Mouse (Mus musculus) limb, embryonic 10.5 days (tissue): Measurements from ENCODE around the gene Lrch1. TPM values are rescaled to one million over a fixed set of nuclear protein-coding genes. Genes with fewer than 3 reads are reported as not detected.
A peak's percentile ranks its signal among the peaks of the same experiment; 100 is the strongest.

Experiments used
- DNase-seq: peaks from one replicate; pipeline ENCODE4 v3.0.0-alpha.2; 2017; ENCODE audit warnings: low spot score
- H3K27ac ChIP-seq: fragments of 300-500 bp; sonication (generic); 2 replicates; pipeline ENCODE4 v1.5.1; 2016; ENCODE audit warnings: mild to moderate bottlenecking
- H3K27me3 ChIP-seq: fragments of 300-500 bp; sonication (generic); 2 replicates; pipeline ENCODE4 v1.6.1; 2016; ENCODE audit warnings: low read depth, mild to moderate bottlenecking; ENCODE audit not compliant: poor library complexity, severe bottlenecking
- H3K36me3 ChIP-seq: fragments of 300-500 bp; sonication (generic); 2 replicates; pipeline ENCODE4 v1.6.1; 2016; ENCODE audit warnings: mild to moderate bottlenecking, moderate library complexity
- H3K4me1 ChIP-seq: fragments of 300-500 bp; sonication (generic); 2 replicates; pipeline ENCODE4 v1.6.1; 2016
- H3K4me3 ChIP-seq: fragments of 300-500 bp; sonication (generic); 2 replicates; pipeline ENCODE4 v1.5.1; 2016; ENCODE audit warnings: mild to moderate bottlenecking, moderate library complexity
- H3K9me3 ChIP-seq: fragments of 300-500 bp; sonication (generic); replicated peaks from 2 replicates; pipeline ENCODE4 v1.6.1; 2016; ENCODE audit warnings: mild to moderate bottlenecking
- WGBS: fragments of 180-500 bp; shearing (Covaris S2); methylation state at CpG from one replicate; pipeline ENCODE4 v1.1.7; 2016; 5-methylcytosine and 5-hydroxymethylcytosine counted together
- polyA plus RNA-seq: library from polyadenylated mRNA; unstranded; fragments of >200 nt; fragmentation: Nextera tagmentation; extraction: Ambion mirVana; gene quantifications from 2 replicates; pipeline ENCODE4 v1.2.1, GENCODE M21; 2016

Gene Lrch1
- polyA plus RNA-seq, 1 experiment from 2014 or later, result 9.9 TPM

DNA sequence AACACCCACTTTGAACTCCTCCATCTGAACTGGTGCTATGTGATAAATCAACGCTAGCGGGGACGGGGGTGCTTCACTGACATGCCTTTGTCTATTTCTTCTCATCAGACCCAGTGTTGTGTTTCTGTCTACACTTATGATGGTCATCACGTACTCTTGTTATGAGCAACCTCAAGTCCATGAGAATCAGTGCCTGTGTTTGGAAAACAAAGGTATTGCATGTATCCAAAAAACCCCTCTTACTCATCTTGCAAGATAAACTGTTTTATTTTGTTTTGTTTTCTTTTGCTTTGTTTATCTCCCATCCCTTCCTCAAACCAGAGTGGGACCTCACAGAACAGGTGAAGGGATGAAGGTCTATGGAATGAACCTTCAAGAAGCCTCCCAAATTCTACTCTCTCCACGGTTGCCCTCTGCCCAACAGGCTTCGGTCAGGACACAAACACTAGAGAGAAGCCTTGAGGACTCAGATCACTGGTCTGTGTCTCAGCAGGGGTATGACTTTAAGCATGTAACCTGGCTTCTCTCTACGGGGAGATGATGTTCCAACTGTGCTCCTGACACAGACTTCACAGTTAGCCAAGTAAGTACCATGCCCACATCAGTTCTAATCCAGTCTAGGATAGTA is 3.4 kb downstream of the Lrch1 start:
- no peaks in the 10 kb centered on the region for H3K27me3 ChIP-seq
- DNase-seq, result no peak
- WGBS, result 94% methylated on average over 7 of the region's 7 CpGs
- peaks cover 7% of the 10 kb centered on the region; the same call in 1 of the 2 replicates for H3K36me3 ChIP-seq
- no peaks in the 10 kb centered on the region for H3K9me3 ChIP-seq
- H3K27ac ChIP-seq, result no peak overlapping the region
- H3K4me3 ChIP-seq, result no peak overlapping the region
- H3K4me1 ChIP-seq, result peaks cover 21% of the 10 kb centered on the region

DNA sequence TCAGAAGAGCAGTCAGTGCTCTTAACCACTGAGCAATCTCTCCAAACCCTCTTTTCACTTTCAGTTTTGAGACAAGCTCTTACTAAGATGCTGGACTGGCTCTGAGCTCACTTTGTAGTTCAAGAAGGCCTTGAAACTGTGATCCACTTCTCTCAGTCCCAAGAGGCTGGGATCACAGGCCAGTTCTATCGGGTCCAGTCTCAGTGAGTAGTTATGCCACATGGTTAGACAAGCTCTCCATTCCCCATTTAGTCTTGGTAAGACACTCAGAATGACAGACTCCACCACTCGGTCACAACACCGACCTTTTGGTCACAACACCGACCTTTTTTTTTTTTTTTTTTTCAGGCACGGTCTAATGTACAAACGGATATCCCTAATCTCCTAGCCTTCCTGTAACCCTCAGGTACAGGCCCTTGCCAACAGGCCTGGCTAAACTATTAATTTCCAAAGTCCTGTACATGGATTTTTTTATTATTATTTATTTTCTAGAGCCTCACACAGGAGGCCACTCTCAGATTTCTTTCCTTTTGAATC is 4.0 kb downstream of the Lrch1 start:
- Histone ChIP-seq H3K27me3 (no peaks in the 10 kb centered on the region), H3K4me3 (no peak overlapping the region), H3K4me1 (peaks cover 21% of the 10 kb centered on the region), H3K27ac (no peak overlapping the region), H3K36me3 (peaks cover 7% of the 10 kb centered on the region; the same call in 1 of the 2 replicates), H3K9me3 (no peaks in the 10 kb centered on the region)
- no peak for DNase-seq
- 89% methylated on average over 6 of the region's 6 CpGs for WGBS

DNA sequence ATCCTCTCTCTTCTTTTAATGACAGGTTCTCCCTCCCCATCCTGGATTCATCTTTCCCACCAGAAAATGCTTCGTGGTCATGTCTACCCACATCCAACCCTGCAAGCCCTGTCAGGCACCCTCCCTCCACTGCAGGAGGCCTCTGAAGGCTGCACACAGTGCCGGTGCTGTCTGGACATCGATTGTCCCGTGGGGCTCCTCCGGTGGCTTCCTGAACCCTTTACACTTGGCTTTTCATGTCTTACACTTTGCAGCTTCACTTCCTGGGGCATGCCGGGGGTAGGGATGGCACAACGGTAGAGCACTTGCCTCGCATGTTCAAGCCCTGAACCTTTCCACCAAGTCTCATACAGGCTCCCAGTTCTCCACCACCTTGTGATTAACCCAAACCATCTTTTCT is 4.7 kb downstream of the Lrch1 start:
- no peaks in the 10 kb centered on the region for H3K27me3 ChIP-seq
- no peaks in the 10 kb centered on the region for H3K9me3 ChIP-seq
- H3K27ac ChIP-seq, result no peak overlapping the region
- H3K4me1 ChIP-seq, result peaks cover 18% of the 10 kb centered on the region
- H3K36me3 ChIP-seq, result peaks cover 7% of the 10 kb centered on the region; the same call in 1 of the 2 replicates
- 65% methylated on average over 8 of the region's 8 CpGs for WGBS
- no peak for DNase-seq
- H3K4me3 ChIP-seq, result no peak overlapping the region

DNA sequence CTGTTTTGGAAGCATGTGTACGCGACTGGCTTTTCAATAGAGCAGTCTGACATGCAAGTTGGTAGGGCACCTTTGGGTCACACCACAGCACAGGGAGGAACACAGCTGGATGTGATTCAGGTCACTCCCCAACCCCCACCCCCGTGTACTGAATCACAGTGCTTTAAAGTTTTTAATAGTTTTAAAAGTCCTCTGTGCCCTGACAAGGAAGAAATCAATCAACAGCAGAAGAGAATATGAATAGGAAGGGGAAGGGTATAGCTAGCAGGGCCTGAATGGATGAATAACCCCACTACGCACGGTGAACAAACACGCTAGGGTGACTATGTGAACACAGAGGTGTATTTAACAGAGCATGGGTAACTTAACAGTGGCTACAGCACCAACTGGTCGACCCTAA is 6.1 kb downstream of the Lrch1 start:
- DNase-seq, result no peak
- Histone ChIP-seq H3K4me3 (no peak overlapping the region), H3K4me1 (peaks cover 10% of the 10 kb centered on the region), H3K27me3 (no peaks in the 10 kb centered on the region), H3K36me3 (peaks cover 7% of the 10 kb centered on the region; the same call in 1 of the 2 replicates), H3K9me3 (no peaks in the 10 kb centered on the region), H3K27ac (no peak overlapping the region)
- 82% methylated on average over 7 of the region's 7 CpGs for WGBS

DNA sequence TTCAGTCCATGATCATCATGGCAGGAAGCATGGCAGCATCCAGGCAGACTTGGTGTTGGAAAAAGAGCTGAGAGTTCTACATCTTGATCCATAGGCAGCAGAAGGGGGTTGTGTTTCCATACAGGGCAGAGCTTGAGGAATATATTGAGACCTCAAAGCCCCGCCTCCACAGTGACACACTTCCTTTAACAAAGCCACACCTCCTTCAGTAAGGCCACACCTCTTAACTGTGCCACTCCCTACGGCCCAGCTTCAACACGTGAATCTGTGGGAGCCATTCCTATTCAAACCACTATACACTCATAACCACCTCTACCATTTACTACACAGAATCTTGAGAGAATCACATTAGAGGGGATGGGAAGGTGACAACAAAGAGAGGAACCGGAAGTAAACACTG is 6.9 kb downstream of the Lrch1 start:
- peaks cover 2% of the 10 kb centered on the region for H3K4me1 ChIP-seq
- no peaks in the 10 kb centered on the region for H3K27me3 ChIP-seq
- peaks cover 7% of the 10 kb centered on the region; the same call in 1 of the 2 replicates for H3K36me3 ChIP-seq
- DNase-seq, result no peak
- H3K27ac ChIP-seq, result no peak overlapping the region
- no peaks in the 10 kb centered on the region for H3K9me3 ChIP-seq
- 92% methylated on average over 4 of the region's 4 CpGs for WGBS
- no peak overlapping the region for H3K4me3 ChIP-seq

DNA sequence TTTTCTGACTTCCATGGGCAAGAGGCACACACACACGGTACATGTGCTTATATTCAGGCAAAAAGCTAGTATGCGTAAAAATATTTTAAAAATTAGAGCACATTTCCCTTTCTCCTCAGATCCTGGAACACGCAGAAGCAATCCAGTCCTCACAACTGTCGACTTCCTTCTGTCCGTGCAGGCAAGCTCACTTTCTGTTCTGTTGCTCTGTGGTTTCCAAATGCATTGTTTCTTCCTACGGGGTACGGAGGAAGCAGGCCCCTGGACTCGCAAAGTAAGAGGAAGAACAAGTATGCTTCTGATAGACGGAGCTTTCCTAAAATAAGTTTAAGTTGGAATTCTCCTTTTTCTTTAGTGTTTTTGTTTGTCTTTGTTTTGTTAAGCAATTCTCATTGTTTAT is 8.3 kb downstream of the Lrch1 start:
- Histone ChIP-seq H3K27me3 (no peaks in the 10 kb centered on the region), H3K36me3 (peaks cover 7% of the 10 kb centered on the region; the same call in 1 of the 2 replicates), H3K9me3 (no peaks in the 10 kb centered on the region), H3K4me1 (peaks cover 3% of the 10 kb centered on the region), H3K4me3 (no peak overlapping the region), H3K27ac (no peak overlapping the region)
- no peak for DNase-seq
- 90% methylated on average over 9 of the region's 9 CpGs for WGBS

DNA sequence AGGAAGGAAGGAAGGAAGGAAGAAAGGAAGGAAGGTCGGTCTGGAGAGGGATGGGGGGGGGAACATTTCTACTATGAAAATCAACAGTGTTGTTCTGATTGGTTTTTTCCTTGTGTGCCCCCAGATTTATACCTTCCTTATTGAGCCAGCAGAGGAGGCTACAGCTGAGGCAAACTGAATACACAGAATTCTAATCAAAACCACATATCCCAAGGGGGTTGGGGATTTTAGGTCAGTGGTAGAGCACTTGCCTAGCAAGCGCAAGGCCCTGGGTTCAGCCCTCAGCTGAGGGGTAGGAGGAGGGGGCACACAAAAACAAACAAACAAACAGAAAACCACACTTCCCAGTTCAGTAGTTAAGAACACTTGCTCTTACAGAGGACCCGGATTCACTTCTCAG is 8.8 kb downstream of the Lrch1 start:
- Histone ChIP-seq H3K4me3 (no peak overlapping the region), H3K4me1 (peaks cover 7% of the 10 kb centered on the region), H3K27me3 (no peaks in the 10 kb centered on the region), H3K9me3 (no peaks in the 10 kb centered on the region), H3K36me3 (peaks cover 7% of the 10 kb centered on the region; the same call in 1 of the 2 replicates), H3K27ac (no peak overlapping the region)
- 88% methylated on average over 3 of the region's 3 CpGs for WGBS
- no peak for DNase-seq

DNA sequence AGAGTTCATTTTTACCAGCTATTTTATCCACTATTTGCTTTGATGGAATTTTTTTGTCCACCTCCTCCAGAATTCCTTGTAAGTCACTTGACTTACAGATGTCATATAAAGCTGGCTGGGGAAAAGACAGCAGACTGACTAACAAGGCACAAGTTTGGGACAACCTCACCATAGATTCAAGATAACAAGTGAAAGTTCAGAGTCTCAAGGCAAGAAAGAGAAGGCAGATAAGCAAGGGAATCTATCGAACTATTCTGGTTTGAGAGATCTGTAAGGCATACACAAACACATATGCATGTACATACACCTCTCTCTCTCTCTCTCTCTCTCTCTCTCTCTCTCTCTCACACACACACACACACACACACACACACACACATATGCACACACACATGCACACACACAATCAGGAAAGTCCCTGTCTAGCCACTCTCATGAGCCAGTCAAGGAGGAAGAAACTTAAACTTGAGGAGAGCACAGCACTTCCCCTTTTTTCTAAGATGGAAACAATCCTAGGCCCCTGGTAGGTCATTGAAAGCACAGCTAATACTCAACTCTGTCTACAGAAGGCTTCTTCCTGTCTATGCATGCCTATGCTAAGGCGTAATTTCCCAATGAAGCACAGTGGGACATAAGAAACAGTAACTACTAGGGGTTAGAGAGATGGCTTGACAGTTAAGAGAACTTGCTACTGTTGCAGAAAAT is 11.0 kb downstream of the Lrch1 start:
- 96% methylated on average over 2 of the region's 2 CpGs for WGBS

DNA sequence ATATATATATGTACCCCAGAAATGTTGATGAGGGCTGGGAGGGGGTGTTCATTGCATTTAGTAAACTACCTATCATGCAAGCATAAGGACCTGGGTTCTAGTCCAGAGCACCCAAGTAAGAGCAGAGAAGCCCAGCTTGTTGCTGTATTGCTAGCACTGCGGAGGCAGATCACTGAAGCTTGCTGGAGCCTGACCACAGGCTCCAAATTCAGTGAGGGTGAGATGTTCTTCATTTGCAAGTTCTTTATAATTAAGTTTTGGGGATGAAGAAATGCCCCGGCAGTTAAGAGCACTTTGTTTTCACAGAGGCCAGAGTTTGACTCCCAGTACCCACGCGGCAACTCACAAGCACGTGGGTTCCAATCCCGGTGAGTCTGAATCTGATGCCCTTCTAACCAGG is 12.6 kb downstream of the Lrch1 start:
- Histone ChIP-seq H3K4me3 (no peak overlapping the region), H3K27ac (no peak overlapping the region), H3K9me3 (no peaks in the 10 kb centered on the region), H3K36me3 (no peaks in the 10 kb centered on the region), H3K4me1 (peaks cover 12% of the 10 kb centered on the region), H3K27me3 (no peaks in the 10 kb centered on the region)
- whole genome bisulfite sequencing, result 95% methylated on average over 6 of the region's 6 CpGs
- DNase-seq, result no peak

More for the DNA sequence above, 11.0 kb downstream of the Lrch1 start:
- Histone ChIP-seq H3K4me1 (peaks cover 12% of the 10 kb centered on the region), H3K9me3 (no peaks in the 10 kb centered on the region), H3K4me3 (no peak overlapping the region), H3K27me3 (no peaks in the 10 kb centered on the region), H3K27ac (no peak overlapping the region), H3K36me3 (peaks cover 7% of the 10 kb centered on the region; the same call in 1 of the 2 replicates)
- no peak for DNase-seq

DNA sequence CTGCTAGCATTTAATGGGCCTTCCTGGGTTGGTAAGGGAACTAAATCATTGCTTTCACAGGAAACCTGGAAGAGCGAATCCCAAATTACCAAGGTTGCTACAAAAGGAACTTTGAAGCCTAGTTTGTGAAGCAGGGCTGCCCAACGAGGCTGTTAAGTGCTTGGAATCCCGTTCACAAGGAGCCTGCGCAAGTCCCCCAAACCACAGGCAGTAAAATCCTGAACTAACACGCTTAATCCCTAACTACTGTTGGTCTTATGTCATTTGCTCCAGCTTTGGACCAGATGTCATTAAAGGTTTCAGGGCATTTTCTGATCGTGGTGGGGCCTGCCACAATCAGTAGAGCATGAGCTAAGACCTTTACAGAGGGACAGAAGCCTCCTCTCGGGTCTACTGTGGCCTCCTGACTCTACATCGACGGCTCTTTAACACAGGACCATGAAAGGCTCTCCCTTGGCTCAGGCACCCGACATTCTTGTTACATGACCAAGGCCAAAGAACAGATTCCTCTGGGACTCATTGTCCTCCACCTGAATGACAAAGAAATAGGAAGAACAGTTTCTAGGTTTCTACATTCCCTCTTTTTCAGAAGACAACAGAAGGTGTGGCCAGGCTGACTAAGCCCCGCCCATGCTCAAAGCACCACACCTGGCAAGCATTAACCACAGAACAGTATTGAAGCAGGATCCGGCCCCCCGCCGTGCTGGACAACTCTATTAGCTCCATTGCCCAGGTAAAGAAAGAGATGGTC is 13.5 kb downstream of the Lrch1 start:
- peak; percentile 45 for DNase-seq
- no peak overlapping the region for H3K4me3 ChIP-seq
- no peaks in the 10 kb centered on the region for H3K9me3 ChIP-seq
- H3K36me3 ChIP-seq, result no peaks in the 10 kb centered on the region
- peak overlapping the region; percentile 34; the same call in 1 of the 2 replicates for H3K27ac ChIP-seq
- no peaks in the 10 kb centered on the region for H3K27me3 ChIP-seq
- H3K4me1 ChIP-seq, result peaks cover 18% of the 10 kb centered on the region
- WGBS, result 66% methylated on average over 14 of the region's 14 CpGs

DNA sequence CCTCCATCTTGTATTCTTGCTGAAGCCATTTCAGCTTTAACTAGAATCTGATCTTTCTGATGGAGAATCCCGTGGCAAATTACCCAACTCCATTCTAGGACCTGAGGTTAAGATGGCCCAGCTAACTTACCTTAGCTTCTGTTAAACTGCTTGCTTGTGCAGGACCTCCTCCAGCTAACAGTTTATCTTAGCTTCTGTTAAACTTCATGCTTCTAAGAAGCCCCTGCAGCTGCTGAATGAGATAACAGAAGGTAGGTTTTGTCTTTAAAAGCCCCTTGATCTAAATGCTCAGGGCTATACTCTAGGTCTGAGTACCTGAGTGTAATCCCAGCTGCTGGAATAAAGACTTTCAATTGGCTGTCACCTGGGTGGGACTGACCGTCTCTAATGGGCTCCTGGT is 17.9 kb downstream of the Lrch1 start:
- Histone ChIP-seq H3K4me3 (no peak overlapping the region), H3K9me3 (no peaks in the 10 kb centered on the region), H3K4me1 (peaks cover 28% of the 10 kb centered on the region), H3K27me3 (no peaks in the 10 kb centered on the region), H3K36me3 (no peaks in the 10 kb centered on the region), H3K27ac (no peak overlapping the region)
- DNase-seq, result no peak
- 84% methylated on average over 2 of the region's 2 CpGs for WGBS

DNA sequence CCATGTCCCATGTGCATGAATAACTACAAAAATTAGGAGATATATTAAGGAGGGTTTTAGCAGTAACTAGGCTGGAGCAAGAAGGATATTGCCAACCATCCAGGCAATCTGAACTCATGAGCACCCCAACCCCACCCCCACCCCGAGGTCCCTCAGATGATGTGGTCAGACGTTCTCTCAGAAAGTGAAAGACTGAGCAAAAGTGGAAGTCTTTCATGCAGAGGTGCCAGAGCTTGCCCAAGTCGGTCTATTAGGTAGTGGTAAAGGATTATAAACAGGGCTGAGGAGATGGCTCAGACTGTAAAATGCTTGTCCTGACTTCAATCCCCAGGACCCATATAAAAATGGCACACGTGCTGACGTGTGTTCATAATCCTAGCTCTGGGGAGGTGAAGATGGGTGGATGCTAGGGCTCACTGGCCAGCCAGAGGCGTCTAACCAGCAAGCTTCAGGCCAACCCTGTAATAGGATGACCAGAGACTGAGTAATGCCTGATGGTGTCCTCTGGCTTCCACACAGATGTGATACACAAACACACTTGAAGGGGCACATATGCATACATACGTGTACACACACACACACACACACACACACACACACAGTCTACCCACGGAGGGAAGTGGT is 18.8 kb downstream of the Lrch1 start:
- DNase-seq, result no peak
- H3K9me3 ChIP-seq, result no peaks in the 10 kb centered on the region
- no peaks in the 10 kb centered on the region for H3K27me3 ChIP-seq
- H3K4me3 ChIP-seq, result no peak overlapping the region
- H3K4me1 ChIP-seq, result peaks cover 27% of the 10 kb centered on the region
- H3K36me3 ChIP-seq, result no peaks in the 10 kb centered on the region
- 94% methylated on average over 8 of the region's 8 CpGs for WGBS
- H3K27ac ChIP-seq, result no peak overlapping the region
